Mouse (Mus musculus) mouse embryonic stem cell (cell line): ENCODE data around the gene C87414.
"Not testable (repeated sequence)": the region's sequence is repeated elsewhere in the genome, so short reads cannot be mapped to it uniquely, and the experiment has no call there.

Experiments
- in situ Hi-C, 2 experiments: fragments of 300-500 bp; cut with MboI; formaldehyde crosslinking; loops; 1 replicate in 1 of 2; 3 replicates in 1 of 2; pipeline ENCODE4 v1.14.3; 2019 to 2020; ENCODE audit warnings: low sequenced_read_pairs in 2 of 2, low pct_unique_long_range_greater_than_20kb in 1 of 2, mixed read lengths in 1 of 2; ENCODE audit not compliant: unreplicated experiment in 1 of 2

Gene C87414

DNA sequence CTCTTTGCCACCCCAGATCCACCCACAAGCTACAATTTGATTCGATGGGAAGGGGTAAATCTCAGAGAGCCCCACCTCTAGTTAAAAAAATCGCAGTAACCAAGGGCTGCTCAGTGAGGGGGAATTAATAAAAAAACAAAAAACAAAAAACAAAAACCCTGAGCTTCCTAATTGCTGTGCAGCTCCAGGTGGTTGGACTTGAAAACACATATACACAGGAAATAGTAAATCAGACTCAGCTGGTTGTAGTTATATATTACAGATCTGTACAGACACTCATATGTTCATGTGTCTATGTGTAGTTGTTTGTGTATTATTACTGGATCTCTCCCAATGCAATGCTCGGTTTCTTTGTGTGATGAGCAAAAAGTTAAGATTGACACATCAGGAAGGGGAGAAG, at the start of gene C87414:
C87414 (minus strand) TSS at position 101 of the 400 bp plus-strand sequence.
- in situ Hi-C loops: not testable (repeated sequence)

DNA sequence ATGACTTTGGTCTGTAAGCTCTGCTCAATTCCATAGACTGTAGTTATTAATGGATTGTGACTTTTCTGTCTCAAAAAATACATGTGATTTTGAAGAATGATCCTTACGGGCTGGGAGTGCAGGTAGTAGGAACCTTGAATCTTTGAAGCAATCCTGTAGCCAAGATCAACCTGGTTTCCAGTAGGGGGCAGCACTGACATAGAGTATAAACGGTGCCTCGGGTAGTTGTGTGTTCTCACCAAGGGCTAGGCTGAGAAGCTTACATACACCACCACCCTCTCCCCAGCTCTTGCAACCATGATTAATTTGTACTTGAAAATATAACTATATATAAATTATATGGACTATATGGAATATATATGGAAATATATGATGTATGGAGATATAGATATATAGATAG, 13.3 kb upstream of the C87414 start:
- in situ Hi-C loops: not testable (repeated sequence)
